Mouse (Mus musculus): Measurements from ENCODE around the gene Ltbp4. TPM values are rescaled to one million over a fixed set of nuclear protein-coding genes. Genes with fewer than 3 reads are reported as not detected.
A peak's percentile ranks its signal among the peaks of the same experiment; 100 is the strongest.

Ltbp4 gene
- polyA plus RNA-seq, 1 experiment from 2014 or later, result 7.2 TPM

- ATAC-seq (peak; percentile 54), DNase-seq (peak; percentile 71)
- TF ChIP-seq EP300 (IDR thresholded peaks at IDR 0.05; ENCODE audit: low read depth) (no peak), CTCF (IDR thresholded peaks at IDR 0.05; ENCODE audit: low read depth) (peak; percentile 64)
- no peak overlapping the region for H3K27ac ChIP-seq (ENCODE audit: low read depth)
- no peaks in the 10 kb centered on the region for H3K9me3 ChIP-seq (ENCODE audit: low read length)
- H3K36me3 ChIP-seq (replicated peaks; ENCODE audit: insufficient read depth, low read length), result peaks cover under 1% of the 10 kb centered on the region; the same call in 1 of the 2 replicates
- WGBS (ENCODE audit: insufficient replicate concordance), result 63% methylated on average over 32 of the region's 32 CpGs
- peak overlapping the region; percentile 38; the same call in 1 of the 2 replicates for H3K4me2 ChIP-seq (ENCODE audit: low read depth, low read length)
- H3K4me3 ChIP-seq (ENCODE audit: low read depth, low read length), result no peak overlapping the region
- no peaks in the 10 kb centered on the region for H3K27me3 ChIP-seq (ENCODE audit: insufficient read depth, low read length)
- H3K4me1 ChIP-seq (ENCODE audit: insufficient read depth), result no peaks in the 10 kb centered on the region
- no peak overlapping the region for H3K9ac ChIP-seq (replicated peaks)
Observed at GRCm38 (mm10) chr7:27273739-27274351, 63.6 kb downstream of the Ltbp4 start.

DNA sequence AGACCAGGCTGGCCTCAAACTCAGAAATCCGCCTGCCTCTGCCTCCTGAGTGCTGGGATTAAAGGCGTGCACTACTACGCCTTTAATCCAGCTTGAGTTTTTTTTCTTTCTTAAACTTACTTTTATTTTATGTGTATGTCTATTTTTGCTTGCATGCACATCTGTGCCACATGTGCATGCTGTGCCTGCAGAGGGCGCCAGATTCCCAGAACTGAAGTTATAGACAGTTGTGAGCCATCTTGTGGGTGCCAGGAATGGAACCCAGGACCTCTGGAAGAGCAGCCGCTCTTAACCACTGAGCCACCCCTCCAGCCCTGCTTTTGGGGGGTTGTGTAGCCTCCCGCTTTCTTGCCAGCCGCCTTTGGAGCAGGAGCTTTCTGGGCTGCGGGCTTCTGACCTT, 66.1 kb downstream of the Ltbp4 start:
- Histone ChIP-seq H3K36me3 (replicated peaks; ENCODE audit: insufficient read depth, low read length) (peaks cover 3% of the 10 kb centered on the region; the same call in 1 of the 2 replicates), H3K27ac (ENCODE audit: low read depth) (no peak overlapping the region), H3K9me3 (ENCODE audit: low read length) (no peaks in the 10 kb centered on the region), H3K27me3 (ENCODE audit: insufficient read depth, low read length) (no peaks in the 10 kb centered on the region), H3K9ac (replicated peaks) (no peak overlapping the region), H3K4me2 (ENCODE audit: low read depth, low read length) (no peak overlapping the region), H3K4me3 (ENCODE audit: low read depth, low read length) (no peak overlapping the region), H3K4me1 (ENCODE audit: insufficient read depth) (no peaks in the 10 kb centered on the region)
- ATAC-seq, result no peak
- WGBS (ENCODE audit: insufficient replicate concordance), result 88% methylated on average over 8 of the region's 8 CpGs
- TF ChIP-seq CTCF (IDR thresholded peaks at IDR 0.05; ENCODE audit: low read depth) (peak; percentile 25; the same call in 1 of the 2 replicates), EP300 (IDR thresholded peaks at IDR 0.05; ENCODE audit: low read depth) (no peak)
- DNase-seq, result no peak

DNA sequence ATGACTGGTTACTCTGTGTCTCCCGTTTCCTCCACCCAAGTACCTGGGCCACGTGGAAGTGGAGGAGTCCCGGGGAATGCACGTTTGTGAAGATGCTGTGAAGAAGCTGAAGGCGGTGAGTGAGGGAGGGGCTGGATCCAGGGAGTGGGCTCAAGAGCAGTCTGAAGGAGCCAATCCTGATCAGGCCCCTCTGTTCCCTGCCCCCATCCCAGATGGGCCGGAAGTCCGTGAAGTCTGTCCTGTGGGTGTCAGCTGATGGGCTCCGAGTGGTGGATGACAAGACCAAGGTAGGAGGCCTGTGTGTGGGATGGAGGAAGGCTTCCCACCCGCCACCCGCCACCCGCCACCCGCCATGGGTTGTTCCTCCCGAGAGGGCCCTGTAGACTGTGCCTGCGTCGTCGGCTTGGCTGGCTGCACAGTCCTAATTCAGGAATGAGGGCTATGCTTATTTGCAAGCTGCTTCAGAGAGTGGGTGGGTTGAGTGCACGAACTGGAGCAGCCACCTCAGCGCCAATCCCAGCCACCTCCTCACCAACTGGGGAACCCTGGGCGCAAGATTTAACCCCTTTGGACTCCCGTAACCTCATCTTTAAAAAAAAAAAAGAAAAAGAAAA, 70.9 kb downstream of the Ltbp4 start:
- Histone ChIP-seq H3K27me3 (ENCODE audit: insufficient read depth, low read length) (no peaks in the 10 kb centered on the region), H3K9ac (replicated peaks) (no peak overlapping the region), H3K4me2 (ENCODE audit: low read depth, low read length) (no peak overlapping the region), H3K4me3 (ENCODE audit: low read depth, low read length) (no peak overlapping the region), H3K27ac (ENCODE audit: low read depth) (no peak overlapping the region), H3K9me3 (ENCODE audit: low read length) (no peaks in the 10 kb centered on the region), H3K36me3 (replicated peaks; ENCODE audit: insufficient read depth, low read length) (0 out of 2 replicates have a peak, but pooled peaks cover 3% of the 10 kb centered on the region), H3K4me1 (ENCODE audit: insufficient read depth) (no peaks in the 10 kb centered on the region)
- ATAC-seq, result no peak
- TF ChIP-seq EP300 (IDR thresholded peaks at IDR 0.05; ENCODE audit: low read depth) (no peak), CTCF (IDR thresholded peaks at IDR 0.05; ENCODE audit: low read depth) (no peak)
- 73% methylated on average over 20 of the region's 20 CpGs for WGBS (ENCODE audit: insufficient replicate concordance)
- DNase-seq, result no peak

- no peak overlapping the region for H3K27ac ChIP-seq (ENCODE audit: low read depth)
- H3K4me2 ChIP-seq (ENCODE audit: low read depth, low read length), result no peak overlapping the region
- TF ChIP-seq CTCF (IDR thresholded peaks at IDR 0.05; ENCODE audit: low read depth) (no peak), EP300 (IDR thresholded peaks at IDR 0.05; ENCODE audit: low read depth) (no peak)
- no peak overlapping the region for H3K9ac ChIP-seq (replicated peaks)
- H3K27me3 ChIP-seq (ENCODE audit: insufficient read depth, low read length), result no peaks in the 10 kb centered on the region
- no peak overlapping the region for H3K4me3 ChIP-seq (ENCODE audit: low read depth, low read length)
- no peaks in the 10 kb centered on the region for H3K4me1 ChIP-seq (ENCODE audit: insufficient read depth)
- ATAC-seq, result no peak
- no peak for DNase-seq
- 0 out of 2 replicates have a peak, but pooled peaks cover 3% of the 10 kb centered on the region for H3K36me3 ChIP-seq (replicated peaks; ENCODE audit: insufficient read depth, low read length)
- 83% methylated on average over 12 of the region's 12 CpGs for whole genome bisulfite sequencing (ENCODE audit: insufficient replicate concordance)
- no peaks in the 10 kb centered on the region for H3K9me3 ChIP-seq (ENCODE audit: low read length)
Observed at GRCm38 (mm10) chr7:27264761-27265160, 72.7 kb downstream of the Ltbp4 start.

DNA sequence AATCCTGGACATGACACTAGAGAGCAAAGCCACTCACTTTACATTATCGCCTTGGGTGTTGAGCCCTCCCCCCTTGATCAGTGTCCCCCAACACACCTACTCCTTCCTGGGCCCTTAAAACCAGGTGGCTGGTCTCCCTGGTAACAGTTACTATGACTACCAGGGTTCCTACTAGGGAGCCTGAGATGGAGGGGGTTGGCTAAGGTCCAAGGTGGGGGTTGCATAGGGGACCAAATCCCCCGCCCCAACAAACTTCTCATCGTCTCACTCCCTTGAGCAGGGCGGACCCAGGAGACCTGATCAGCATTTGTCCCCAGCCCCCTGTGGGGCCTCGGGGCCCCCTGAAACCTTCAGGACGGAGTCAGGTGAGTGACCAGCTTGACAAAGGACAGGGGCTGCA, 75.6 kb downstream of the Ltbp4 start:
- Histone ChIP-seq H3K27me3 (ENCODE audit: insufficient read depth, low read length) (no peaks in the 10 kb centered on the region), H3K4me2 (ENCODE audit: low read depth, low read length) (no peak overlapping the region), H3K36me3 (replicated peaks; ENCODE audit: insufficient read depth, low read length) (no peaks in the 10 kb centered on the region), H3K9ac (replicated peaks) (no peak overlapping the region), H3K4me3 (ENCODE audit: low read depth, low read length) (no peak overlapping the region), H3K4me1 (ENCODE audit: insufficient read depth) (peaks cover 21% of the 10 kb centered on the region), H3K27ac (ENCODE audit: low read depth) (no peak overlapping the region), H3K9me3 (ENCODE audit: low read length) (no peaks in the 10 kb centered on the region)
- TF ChIP-seq EP300 (IDR thresholded peaks at IDR 0.05; ENCODE audit: low read depth) (no peak), CTCF (IDR thresholded peaks at IDR 0.05; ENCODE audit: low read depth) (no peak)
- WGBS (ENCODE audit: insufficient replicate concordance), result 83% methylated on average over 6 of the region's 6 CpGs
- DNase-seq (no peak), ATAC-seq (no peak)

GRCm38 (mm10) chr7:27260856-27261255, 76.6 kb downstream of the Ltbp4 start:
- Histone ChIP-seq H3K4me1 (ENCODE audit: insufficient read depth) (peaks cover 21% of the 10 kb centered on the region), H3K9me3 (ENCODE audit: low read length) (no peaks in the 10 kb centered on the region), H3K9ac (replicated peaks) (no peak overlapping the region), H3K36me3 (replicated peaks; ENCODE audit: insufficient read depth, low read length) (no peaks in the 10 kb centered on the region), H3K27me3 (ENCODE audit: insufficient read depth, low read length) (no peaks in the 10 kb centered on the region), H3K27ac (ENCODE audit: low read depth) (no peak overlapping the region), H3K4me2 (ENCODE audit: low read depth, low read length) (no peak overlapping the region), H3K4me3 (ENCODE audit: low read depth, low read length) (no peak overlapping the region)
- WGBS (ENCODE audit: insufficient replicate concordance), result 66% methylated on average over 7 of the region's 7 CpGs
- TF ChIP-seq EP300 (IDR thresholded peaks at IDR 0.05; ENCODE audit: low read depth), result no peak
- no peak for TF ChIP-seq CTCF (IDR thresholded peaks at IDR 0.05; ENCODE audit: low read depth)
- no peak for ATAC-seq
- no peak for DNase-seq

Measured in liver, postnatal 0 days (tissue).